Mouse (Mus musculus) cortical plate, adult 2 months (tissue): ENCODE data around the gene Nagpa. TPM values are rescaled to one million over a fixed set of nuclear protein-coding genes. Genes with fewer than 3 reads are reported as not detected.

ENCODE experiments used
- H3K27ac ChIP-seq: fragments of 200-500 bp; 2 replicates; pipeline ENCODE4 v1.5.1; 2012; ENCODE audit warnings: low read length, control low read depth, inconsistent platforms; ENCODE audit not compliant: insufficient read depth
- H3K4me1 ChIP-seq: fragments of 200-500 bp; 2 replicates; pipeline ENCODE4 v1.6.1; 2011; ENCODE audit warnings: low read length; ENCODE audit not compliant: control insufficient read depth, insufficient read depth
- H3K4me3 ChIP-seq: fragments of 200-500 bp; 2 replicates; pipeline ENCODE4 v1.5.1; 2011; ENCODE audit warnings: mild to moderate bottlenecking, low read length, control low read depth; ENCODE audit not compliant: insufficient read depth
- CTCF ChIP-seq: fragments of 200-500 bp; IDR thresholded peaks from 2 replicates; pipeline ENCODE4 v1.5.1; 2011; ENCODE audit warnings: mild to moderate bottlenecking, control low read depth, low read length; ENCODE audit not compliant: insufficient read depth; ENCODE audit errors: extremely low read depth
- POLR2A ChIP-seq: fragments of 200-500 bp; IDR thresholded peaks from 2 replicates; pipeline ENCODE4 v1.6.1; 2011; ENCODE audit warnings: mild to moderate bottlenecking, low read length, control low read depth; ENCODE audit not compliant: insufficient read depth; ENCODE audit errors: extremely low read depth
- polyA plus RNA-seq: library from polyadenylated mRNA; depleted of rRNA; stranded (reverse); fragments of >200 nt; gene quantifications from 2 replicates; pipeline ENCODE4 v1.2.3, GENCODE M21; 2012

Gene Nagpa
- polyA plus RNA-seq, 1 experiment: 17.4 TPM

DNA sequence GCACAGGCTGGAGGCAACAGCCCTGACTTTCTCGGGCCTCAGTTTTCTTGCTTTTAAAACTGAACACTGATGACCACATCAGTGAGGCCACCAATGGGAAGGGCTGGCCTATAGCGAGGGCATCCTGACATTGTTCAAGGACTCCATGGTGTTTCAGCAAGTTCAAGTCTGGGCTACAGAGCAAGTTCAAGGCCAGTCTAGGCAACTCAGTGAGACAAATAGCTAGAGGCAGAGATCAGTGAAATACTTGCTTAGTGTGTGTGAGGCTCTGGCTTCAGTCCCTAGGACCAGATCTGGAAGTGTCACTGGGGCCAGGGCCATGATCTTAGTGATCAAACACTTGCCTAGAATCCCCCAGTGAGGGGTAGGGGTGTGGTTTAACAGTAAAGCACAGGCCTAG lies 35.8 kb downstream of the Nagpa start:
- Histone ChIP-seq H3K27ac (no peak overlapping the region), H3K4me1 (no peaks in the 10 kb centered on the region), H3K4me3 (no peak overlapping the region)
- TF ChIP-seq CTCF (no peak), POLR2A (no peak)

DNA sequence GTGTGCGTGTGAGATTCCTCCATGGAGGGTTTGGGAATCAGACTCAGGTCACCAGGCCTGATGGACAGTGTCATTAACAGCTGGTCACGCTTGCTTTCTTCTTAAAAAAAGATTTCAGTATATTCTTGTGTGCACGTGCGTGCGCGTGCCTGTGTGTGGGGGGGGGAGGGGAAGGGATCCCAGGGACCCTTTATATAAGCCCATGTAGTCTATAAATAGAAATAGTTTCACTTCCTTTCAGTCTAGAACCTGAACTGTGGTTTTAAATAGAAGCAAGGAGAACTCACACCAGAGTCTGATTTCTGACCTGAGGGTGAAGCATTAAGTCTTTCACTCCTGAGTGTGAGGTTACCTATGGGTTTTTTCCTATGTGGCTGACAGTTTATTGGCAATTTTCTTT lies 39.5 kb downstream of the Nagpa start:
- H3K4me3 ChIP-seq: no peak overlapping the region
- H3K4me1 ChIP-seq: no peaks in the 10 kb centered on the region
- TF ChIP-seq POLR2A: no peak
- no peak for TF ChIP-seq CTCF
- no peak overlapping the region for H3K27ac ChIP-seq

GRCm38 (mm10) chr16:5159248-5159647 lies 44.6 kb downstream of the Nagpa start:
- Histone ChIP-seq H3K4me3 (no peak overlapping the region), H3K27ac (no peak overlapping the region), H3K4me1 (no peaks in the 10 kb centered on the region)
- TF ChIP-seq POLR2A: no peak
- TF ChIP-seq CTCF: no peak

DNA sequence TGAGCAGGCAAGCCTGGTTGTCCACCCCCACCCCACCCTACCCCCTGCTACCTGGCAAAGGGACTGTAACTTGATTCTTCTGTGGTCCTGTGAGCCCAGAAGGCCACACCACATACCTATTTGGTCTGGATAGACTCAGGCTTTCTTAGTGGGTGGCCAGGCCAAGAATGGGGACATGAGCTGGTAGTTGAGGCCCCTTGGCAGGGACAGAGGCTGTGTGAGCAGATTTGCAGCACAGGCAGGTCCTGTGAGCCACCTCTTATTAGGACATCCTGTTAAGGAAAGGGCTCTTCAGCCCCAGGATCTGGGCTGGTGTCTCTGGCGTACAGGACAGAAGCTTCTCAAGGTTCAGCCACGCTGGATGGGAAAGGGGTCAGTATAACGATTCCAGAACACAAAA lies 46.7 kb downstream of the Nagpa start:
- TF ChIP-seq POLR2A (no peak), CTCF (no peak)
- H3K4me3 ChIP-seq: no peak overlapping the region
- no peaks in the 10 kb centered on the region for H3K4me1 ChIP-seq
- no peak overlapping the region for H3K27ac ChIP-seq

GRCm38 (mm10) chr16:5156495-5156894 lies 47.3 kb downstream of the Nagpa start:
- H3K27ac ChIP-seq: no peak overlapping the region
- no peak for TF ChIP-seq CTCF
- no peak for TF ChIP-seq POLR2A
- no peaks in the 10 kb centered on the region for H3K4me1 ChIP-seq
- no peak overlapping the region for H3K4me3 ChIP-seq

DNA sequence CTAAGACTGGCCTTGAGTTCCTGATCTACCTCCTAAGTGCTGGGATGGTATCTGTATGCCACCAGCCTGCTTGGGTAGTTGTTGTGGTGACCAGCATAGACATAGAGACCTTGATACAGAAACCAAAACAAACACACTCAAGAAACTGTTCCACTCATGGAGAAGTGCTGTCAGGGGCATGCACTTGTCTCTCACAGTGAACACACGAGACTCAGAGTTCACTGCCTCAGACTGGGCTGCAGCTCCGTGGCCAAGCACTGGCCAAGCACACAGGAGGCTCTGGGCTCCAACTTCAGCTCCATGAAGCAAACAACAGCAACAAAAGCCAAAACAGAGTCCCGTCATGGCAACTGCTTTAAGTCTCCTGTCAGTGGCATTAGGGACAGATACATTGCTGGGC lies 48.8 kb downstream of the Nagpa start:
- no peaks in the 10 kb centered on the region for H3K4me1 ChIP-seq
- TF ChIP-seq POLR2A (no peak), CTCF (no peak)

GRCm38 (mm10) chr16:5153299-5154026 lies 50.3 kb downstream of the Nagpa start:
- TF ChIP-seq POLR2A: no peak
- no peak for TF ChIP-seq CTCF
- no peak overlapping the region for H3K4me3 ChIP-seq
- no peak overlapping the region for H3K27ac ChIP-seq
- no peaks in the 10 kb centered on the region for H3K4me1 ChIP-seq

More for the DNA sequence above, 48.8 kb downstream of the Nagpa start:
- Histone ChIP-seq H3K4me3 (no peak overlapping the region), H3K27ac (no peak overlapping the region)

GRCm38 (mm10) chr16:5150544-5150943 lies 53.3 kb downstream of the Nagpa start:
- no peak overlapping the region for H3K4me3 ChIP-seq
- no peak for TF ChIP-seq POLR2A
- TF ChIP-seq CTCF: no peak
- peak overlapping the region; percentile 17; the same call in 1 of the 2 replicates for H3K27ac ChIP-seq

DNA sequence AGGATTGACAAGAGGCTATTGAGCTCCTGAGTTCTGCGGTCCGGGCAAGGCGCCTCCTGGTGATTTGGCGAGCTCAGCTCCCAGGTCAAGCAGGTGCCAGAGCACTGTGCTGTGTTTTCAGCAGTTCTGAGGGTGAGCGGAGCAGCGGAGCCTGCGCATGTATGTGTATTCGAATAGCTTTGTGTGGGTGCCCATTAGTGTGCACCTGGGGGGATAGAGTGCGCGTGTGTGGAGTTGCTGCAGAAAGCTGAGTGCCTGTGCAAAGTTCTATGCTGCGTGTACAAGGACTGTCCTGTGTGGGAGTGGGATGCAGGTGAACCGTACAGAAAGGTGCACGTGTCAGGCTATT lies 56.8 kb downstream of the Nagpa start, which contains the start of gene Sec14l5:
Gene Sec14l5, plus strand, starts transcription at position 73 of the 349 bp plus-strand sequence.
- peak within 1 kb of the TSS; percentile 36 for H3K4me3 ChIP-seq
- H3K27ac ChIP-seq: 0 out of 2 replicates have a peak within 1 kb of the TSS, but pooled peaks have one; percentile 29
- TF ChIP-seq CTCF (no peak), POLR2A (no peak)
- peaks cover 1% of the 10 kb centered on the region; the same call in 1 of the 2 replicates for H3K4me1 ChIP-seq

More at GRCm38 (mm10) chr16:5150544-5150943, 53.3 kb downstream of the Nagpa start:
- H3K4me1 ChIP-seq: peaks cover 1% of the 10 kb centered on the region; the same call in 1 of the 2 replicates
